14 mouse cellular contexts compared by ENCODE assay signal in the genomic region with DNA sequence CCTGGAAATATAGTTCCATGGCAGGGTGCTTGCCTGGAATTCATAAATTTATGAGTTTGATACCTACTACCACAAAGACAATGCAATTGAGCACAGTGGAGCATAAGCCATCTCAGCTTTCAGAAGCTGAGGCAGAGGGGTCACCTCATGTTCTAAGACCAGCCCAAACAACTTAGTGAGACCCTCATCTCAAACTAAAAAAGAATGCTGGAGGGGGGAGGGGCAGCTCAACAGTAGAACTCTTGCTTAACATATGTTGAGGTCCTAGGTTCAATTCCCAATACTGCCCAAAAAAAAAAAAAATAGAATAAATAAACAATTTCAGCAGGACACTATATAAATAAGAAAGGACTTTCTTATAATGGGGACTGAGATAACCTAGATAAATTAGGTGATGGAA.
"Had no signal": no experiment of that assay in that cellular context is flagged by ENCODE, and none has a peak within 500 bp of the region (broad histone marks: within the 10 kb centered on the region; RNA-seq: fewer than 3 reads in every experiment).

No protein-coding gene starts in this region.

- H3K27ac ChIP-seq: kidney, embryonic 15.5 days; left cerebral cortex, adult 2 months; neural tube, embryonic 12.5 days; stomach, embryonic 15.5 days had no signal

- ATAC-seq: intestine, embryonic 16.5 days; lung, postnatal 0 days had no signal

- H3K4me3 ChIP-seq: kidney, embryonic 15.5 days had no signal

- H3K9ac ChIP-seq: kidney, embryonic 15.5 days; liver, embryonic 15.5 days; neural tube, embryonic 12.5 days had no signal

- H3K36me3 ChIP-seq: stomach, embryonic 15.5 days had no signal

- DNase-seq: kidney, adult 2 months; kidney, postnatal 14 days; lung, adult 2 months; lung, postnatal 36 days; right cerebral cortex, postnatal 14 days; thymus, postnatal 4 days had no signal

- H3K27me3 ChIP-seq: kidney, embryonic 15.5 days; liver, embryonic 15.5 days; neural tube, embryonic 12.5 days; stomach, embryonic 15.5 days had no signal

- H3K9me3 ChIP-seq: kidney, embryonic 15.5 days; limb, embryonic 10.5 days; liver, embryonic 15.5 days; neural tube, embryonic 12.5 days; stomach, embryonic 15.5 days had no signal
